Mouse (Mus musculus) limb, embryonic 12.5 days (tissue): Measurements from ENCODE around the gene Gm5129. TPM values are rescaled to one million over a fixed set of nuclear protein-coding genes. Genes with fewer than 3 reads are reported as not detected.
"Not testable (repeated sequence)": the region's sequence is repeated elsewhere in the genome, so short reads cannot be mapped to it uniquely, and the experiment has no call there.

Experiments
- ATAC-seq: fragments of 200-750 bp; cut with Nextera tagmentation; 2 replicates; pipeline ENCODE4 v1.8.0; 2017; ENCODE audit warnings: low read depth, moderate TSS enrichment; ENCODE audit not compliant: insufficient number of reproducible peaks, insufficient read depth, low FRiP score, low TSS enrichment
- H3K27ac ChIP-seq: fragments of 300-500 bp; sonication (generic); 2 replicates; pipeline ENCODE4 v1.5.1; 2016; ENCODE audit warnings: mild to moderate bottlenecking, moderate library complexity
- H3K27me3 ChIP-seq: fragments of 300-500 bp; sonication (generic); 2 replicates; pipeline ENCODE4 v1.6.1; 2016; ENCODE audit warnings: mild to moderate bottlenecking, moderate library complexity
- H3K36me3 ChIP-seq: fragments of 300-500 bp; sonication (generic); 2 replicates; pipeline ENCODE4 v1.6.1; 2016; ENCODE audit warnings: mild to moderate bottlenecking, moderate library complexity
- H3K4me1 ChIP-seq: fragments of 300-500 bp; sonication (generic); replicated peaks from 2 replicates; pipeline ENCODE4 v1.6.1; 2016
- H3K4me2 ChIP-seq: fragments of 300-500 bp; sonication (generic); 2 replicates; pipeline ENCODE4 v1.6.1; 2016; ENCODE audit warnings: mild to moderate bottlenecking, moderate library complexity
- H3K4me3 ChIP-seq: fragments of 300-500 bp; sonication (generic); replicated peaks from 2 replicates; pipeline ENCODE4 v1.5.1; 2016; ENCODE audit warnings: mild to moderate bottlenecking
- H3K9ac ChIP-seq: fragments of 300-500 bp; sonication (generic); replicated peaks from 2 replicates; pipeline ENCODE4 v1.6.1; 2016; ENCODE audit warnings: mild to moderate bottlenecking, moderate library complexity
- H3K9me3 ChIP-seq: fragments of 300-500 bp; sonication (generic); 2 replicates; pipeline ENCODE4 v1.6.1; 2016; ENCODE audit warnings: mild to moderate bottlenecking, moderate library complexity
- WGBS: fragments of 180-500 bp; shearing (Covaris S2); methylation state at CpG from one replicate; pipeline ENCODE4 v1.1.7; 2016; 5-methylcytosine and 5-hydroxymethylcytosine counted together
- polyA plus RNA-seq: library from polyadenylated mRNA; unstranded; fragments of >200 nt; fragmentation: Nextera tagmentation; extraction: Ambion mirVana; gene quantifications from 2 replicates; pipeline ENCODE4 v1.2.1, GENCODE M21; 2016

The Gm5129 gene
- polyA plus RNA-seq, result not detected in 2 replicates

GRCm38 (mm10) chr5:29735557-29736061 lies at the start of gene Gm5129, which contains the start of gene Dnajb6:
TSS of gene Gm5129 (minus strand) at chr5:29735936.
TSS of gene Dnajb6 (plus strand) at chr5:29735688.
- Histone ChIP-seq H3K4me1 (peaks cover 23% of the 10 kb centered on the region), H3K9me3 (no peaks in the 10 kb centered on the region), H3K4me3 (peak within 1 kb of the TSS; percentile 97), H3K27ac (peak within 1 kb of the TSS; percentile 95), H3K36me3 (no peaks in the 10 kb centered on the region), H3K4me2 (peak within 1 kb of the TSS; percentile 80), H3K27me3 (no peaks in the 10 kb centered on the region), H3K9ac (peak within 1 kb of the TSS; percentile 96)
- peak; percentile 87; the same call in 1 of the 2 replicates for ATAC-seq
- under 1% methylated on average over 46 of the region's 46 CpGs for WGBS

GRCm38 (mm10) chr5:29784906-29785305 lies 49.2 kb upstream of the Gm5129 start:
- H3K4me2 ChIP-seq, H3K4me1 ChIP-seq, ATAC-seq, H3K27ac ChIP-seq, H3K9me3 ChIP-seq, H3K4me3 ChIP-seq, H3K9ac ChIP-seq, H3K27me3 ChIP-seq: not testable (repeated sequence)
- 91% methylated on average over 10 of the region's 13 CpGs for WGBS
- peaks cover 22% of the 10 kb centered on the region for H3K36me3 ChIP-seq

- no peak overlapping the region for H3K4me3 ChIP-seq
- H3K9ac ChIP-seq, result no peak overlapping the region
- no peak for ATAC-seq
- 84% methylated on average over 3 of the region's 3 CpGs for WGBS
- H3K4me1 ChIP-seq, result no peaks in the 10 kb centered on the region
- H3K4me2 ChIP-seq, result no peak overlapping the region
- H3K9me3 ChIP-seq, result no peaks in the 10 kb centered on the region
- no peak overlapping the region for H3K27ac ChIP-seq
- no peaks in the 10 kb centered on the region for H3K27me3 ChIP-seq
- peaks cover 45% of the 10 kb centered on the region for H3K36me3 ChIP-seq
These were observed 46.5 kb upstream of the Gm5129 start for GRCm38 (mm10) chr5:29782261-29782660.

GRCm38 (mm10) chr5:29779733-29780132 lies 44.0 kb upstream of the Gm5129 start:
- H3K27me3 ChIP-seq, ATAC-seq, H3K4me1 ChIP-seq, H3K4me2 ChIP-seq, H3K9me3 ChIP-seq, H3K9ac ChIP-seq, H3K4me3 ChIP-seq, H3K27ac ChIP-seq: not testable (repeated sequence)
- peaks cover 64% of the 10 kb centered on the region for H3K36me3 ChIP-seq
- 92% methylated on average over 8 of the region's 9 CpGs for WGBS

- 96% methylated on average over 6 of the region's 6 CpGs for WGBS
- no peak overlapping the region for H3K4me2 ChIP-seq
- no peak overlapping the region for H3K4me3 ChIP-seq
- no peak overlapping the region for H3K27ac ChIP-seq
- no peak for ATAC-seq
- H3K36me3 ChIP-seq, result peaks cover 80% of the 10 kb centered on the region
- H3K4me1 ChIP-seq, result no peaks in the 10 kb centered on the region
- no peak overlapping the region for H3K9ac ChIP-seq
- no peaks in the 10 kb centered on the region for H3K9me3 ChIP-seq
- no peaks in the 10 kb centered on the region for H3K27me3 ChIP-seq
These were observed 42.3 kb upstream of the Gm5129 start for GRCm38 (mm10) chr5:29778029-29778428.

GRCm38 (mm10) chr5:29775437-29775836 lies 39.7 kb upstream of the Gm5129 start:
- no peak overlapping the region for H3K4me3 ChIP-seq
- WGBS, result 90% methylated on average over 5 of the region's 5 CpGs
- H3K4me1 ChIP-seq, result peaks cover 6% of the 10 kb centered on the region; the same call in 1 of the 2 replicates
- no peaks in the 10 kb centered on the region for H3K9me3 ChIP-seq
- no peak overlapping the region for H3K9ac ChIP-seq
- ATAC-seq, result no peak
- H3K27ac ChIP-seq, result no peak overlapping the region
- peaks cover 82% of the 10 kb centered on the region for H3K36me3 ChIP-seq
- no peaks in the 10 kb centered on the region for H3K27me3 ChIP-seq
- H3K4me2 ChIP-seq, result no peak overlapping the region

GRCm38 (mm10) chr5:29773460-29774150 lies 37.9 kb upstream of the Gm5129 start:
- Histone ChIP-seq H3K27me3 (no peaks in the 10 kb centered on the region), H3K27ac (no peak overlapping the region), H3K4me1 (peaks cover 6% of the 10 kb centered on the region; the same call in 1 of the 2 replicates), H3K9ac (no peak overlapping the region), H3K4me2 (no peak overlapping the region), H3K36me3 (peaks cover 70% of the 10 kb centered on the region), H3K9me3 (no peaks in the 10 kb centered on the region), H3K4me3 (no peak overlapping the region)
- WGBS, result 89% methylated on average over 13 of the region's 13 CpGs
- no peak for ATAC-seq

GRCm38 (mm10) chr5:29772651-29773330 lies 37.1 kb upstream of the Gm5129 start:
- no peaks in the 10 kb centered on the region for H3K9me3 ChIP-seq
- no peaks in the 10 kb centered on the region for H3K27me3 ChIP-seq
- no peak overlapping the region for H3K9ac ChIP-seq
- WGBS, result 63% methylated on average over 4 of the region's 4 CpGs
- H3K36me3 ChIP-seq, result peaks cover 70% of the 10 kb centered on the region
- no peak overlapping the region for H3K4me2 ChIP-seq
- no peak overlapping the region for H3K4me3 ChIP-seq
- H3K27ac ChIP-seq, result no peak overlapping the region
- no peak for ATAC-seq
- peaks cover 6% of the 10 kb centered on the region; the same call in 1 of the 2 replicates for H3K4me1 ChIP-seq

GRCm38 (mm10) chr5:29772038-29772437 lies 36.3 kb upstream of the Gm5129 start:
- no peak overlapping the region for H3K4me3 ChIP-seq
- peaks cover 71% of the 10 kb centered on the region for H3K36me3 ChIP-seq
- H3K9me3 ChIP-seq, result no peaks in the 10 kb centered on the region
- no peaks in the 10 kb centered on the region for H3K27me3 ChIP-seq
- peaks cover 6% of the 10 kb centered on the region; the same call in 1 of the 2 replicates for H3K4me1 ChIP-seq
- H3K27ac ChIP-seq, result 0 out of 2 replicates have a peak overlapping the region, but pooled peaks have one; percentile 8
- no peak overlapping the region for H3K9ac ChIP-seq
- H3K4me2 ChIP-seq, result no peak overlapping the region
- WGBS, result 77% methylated on average over 2 of the region's 2 CpGs
- no peak for ATAC-seq

- H3K4me2 ChIP-seq, result no peak overlapping the region
- no peaks in the 10 kb centered on the region for H3K9me3 ChIP-seq
- ATAC-seq, result no peak
- 78% methylated on average over 1 of the region's 1 CpGs for WGBS
- H3K27me3 ChIP-seq, result no peaks in the 10 kb centered on the region
- peaks cover 68% of the 10 kb centered on the region for H3K36me3 ChIP-seq
- no peak overlapping the region for H3K9ac ChIP-seq
- H3K4me3 ChIP-seq, result no peak overlapping the region
- no peak overlapping the region for H3K27ac ChIP-seq
- H3K4me1 ChIP-seq, result peaks cover 6% of the 10 kb centered on the region; the same call in 1 of the 2 replicates
These were observed 35.2 kb upstream of the Gm5129 start for GRCm38 (mm10) chr5:29770935-29771334.

- H3K27me3 ChIP-seq, result no peaks in the 10 kb centered on the region
- peaks cover 86% of the 10 kb centered on the region for H3K36me3 ChIP-seq
These were observed 23.6 kb upstream of the Gm5129 start for GRCm38 (mm10) chr5:29759318-29759717.

More at GRCm38 (mm10) chr5:29759318-29759717, 23.6 kb upstream of the Gm5129 start:
- no peak overlapping the region for H3K4me3 ChIP-seq
- no peak for ATAC-seq
- H3K9ac ChIP-seq, result no peak overlapping the region
- H3K27ac ChIP-seq, result no peak overlapping the region
- 82% methylated on average over 5 of the region's 5 CpGs for WGBS
- H3K9me3 ChIP-seq, result no peaks in the 10 kb centered on the region
- H3K4me1 ChIP-seq, result peaks cover 5% of the 10 kb centered on the region; the same call in 1 of the 2 replicates
- H3K4me2 ChIP-seq, result no peak overlapping the region
